Mouse (Mus musculus): ENCODE measurements at regions not wholly inside any gene's neighbourhood (a gene's known extent, or its start where the extent isn't known, plus 50 kb on each side); places are given as distances from the start of the nearest gene placed in this dataset.

DNA sequence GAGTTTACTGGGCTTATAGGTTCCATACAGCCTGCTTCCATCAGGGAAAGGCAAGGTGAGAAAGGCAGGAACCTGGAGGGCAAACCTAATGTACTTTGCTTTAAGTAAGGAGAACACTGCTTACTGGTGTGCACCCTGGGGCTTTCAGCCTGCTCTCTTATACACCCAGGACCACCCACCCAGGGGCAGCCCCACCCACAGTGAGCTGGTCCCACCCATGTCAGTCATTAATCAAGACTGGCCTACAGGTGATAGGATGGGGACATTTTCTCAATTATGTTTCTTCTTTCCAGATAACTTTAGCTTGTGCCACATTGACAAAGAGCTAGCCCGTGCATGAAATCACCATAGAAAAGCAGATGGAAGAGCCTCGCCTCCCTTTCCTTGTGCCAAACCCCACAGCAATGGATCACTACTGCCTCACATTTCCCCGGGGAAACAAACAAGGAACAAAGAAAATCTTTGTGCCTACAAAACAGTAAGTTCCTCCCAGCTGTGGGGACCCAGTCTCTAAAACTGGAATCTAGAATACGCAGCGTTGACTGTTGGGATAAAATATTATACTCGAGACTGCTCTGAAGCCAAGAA, 221.5 kb downstream of the Pdcd6ip start:
- no peak for DNase-seq

DNA sequence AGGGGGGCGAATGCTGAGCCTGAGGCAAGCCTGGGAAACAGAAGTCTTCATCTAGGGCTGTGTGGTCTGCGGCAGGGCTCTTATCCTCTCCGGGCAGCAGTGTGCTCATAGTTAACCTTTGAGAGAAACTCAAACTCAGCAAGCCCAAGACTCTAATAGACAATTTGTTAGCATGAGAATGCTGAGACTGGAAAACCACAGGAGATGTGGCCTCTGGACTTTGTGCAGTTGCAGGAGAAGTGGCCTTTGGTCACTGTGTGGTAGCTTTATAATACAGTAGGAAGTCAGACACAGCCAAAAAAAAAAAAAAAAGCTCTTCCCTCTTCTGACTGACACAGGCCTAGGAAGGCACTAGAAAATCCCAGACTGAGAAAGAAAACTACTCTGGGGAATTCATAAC, 228.2 kb downstream of the Pdcd6ip start:
- peak; percentile 85 for DNase-seq

DNA sequence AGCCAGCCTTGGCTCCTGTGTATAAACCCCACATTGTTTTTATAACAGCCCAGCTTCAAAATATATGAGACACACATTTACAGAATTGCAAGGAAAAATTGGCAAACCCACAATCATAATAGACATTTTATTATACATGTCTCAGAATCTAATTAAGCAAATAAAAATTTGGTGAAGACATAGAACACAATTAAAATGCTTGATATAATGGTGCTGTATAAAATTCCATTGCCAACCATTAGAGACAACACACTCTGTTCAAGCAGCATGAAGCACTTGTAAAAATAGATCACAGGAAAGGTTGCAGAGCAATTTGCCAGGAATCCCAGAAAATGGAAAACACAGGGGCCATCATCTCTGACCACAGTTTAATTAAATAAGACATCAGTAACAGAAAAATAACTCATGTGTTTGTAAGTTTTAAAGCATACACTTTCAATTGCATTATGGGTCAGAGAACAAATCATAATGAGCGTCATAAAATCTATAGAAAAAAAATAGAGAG, 229.2 kb downstream of the Pdcd6ip start:
- no peak for DNase-seq

DNA sequence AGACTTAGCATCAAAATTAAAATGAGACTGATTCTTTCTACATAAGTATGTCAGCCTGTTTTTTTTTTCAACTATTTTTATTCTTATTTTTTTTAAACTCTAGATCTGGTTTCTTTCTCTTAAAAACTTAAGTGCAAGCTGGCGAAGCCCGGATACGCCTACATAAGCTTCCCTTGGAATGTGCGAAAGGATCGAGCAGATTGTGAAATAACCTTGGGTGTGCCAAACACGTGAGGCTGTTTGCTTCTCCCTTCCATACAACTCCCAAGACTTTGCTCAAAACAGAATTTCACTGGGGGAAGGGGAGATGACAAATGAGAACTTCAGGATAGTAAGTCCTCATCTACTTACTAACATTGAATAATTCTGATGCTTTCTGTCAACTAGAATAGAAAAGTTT, 236.3 kb downstream of the Pdcd6ip start:
- no peak for DNase-seq

DNA sequence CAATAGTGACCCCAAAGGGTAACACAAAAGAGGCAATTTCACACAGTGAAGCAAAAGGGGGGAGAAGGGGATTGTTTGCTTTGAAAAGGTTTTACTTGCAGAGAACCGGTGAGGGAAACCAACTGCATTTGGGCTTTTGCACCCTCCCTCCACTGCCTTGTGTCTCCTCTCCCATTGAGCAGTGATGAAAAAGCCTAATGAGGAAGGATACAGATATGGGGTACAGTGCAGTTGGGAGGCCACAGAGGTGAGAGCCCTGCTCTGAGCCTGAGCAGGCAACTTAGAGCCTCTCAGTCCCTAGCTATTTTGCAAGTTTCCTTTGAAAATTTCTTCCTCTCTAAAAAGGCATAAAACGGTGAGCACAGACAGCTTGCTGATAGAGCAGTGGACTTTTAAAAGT, 245.2 kb downstream of the Pdcd6ip start:
- no peak for DNase-seq

DNA sequence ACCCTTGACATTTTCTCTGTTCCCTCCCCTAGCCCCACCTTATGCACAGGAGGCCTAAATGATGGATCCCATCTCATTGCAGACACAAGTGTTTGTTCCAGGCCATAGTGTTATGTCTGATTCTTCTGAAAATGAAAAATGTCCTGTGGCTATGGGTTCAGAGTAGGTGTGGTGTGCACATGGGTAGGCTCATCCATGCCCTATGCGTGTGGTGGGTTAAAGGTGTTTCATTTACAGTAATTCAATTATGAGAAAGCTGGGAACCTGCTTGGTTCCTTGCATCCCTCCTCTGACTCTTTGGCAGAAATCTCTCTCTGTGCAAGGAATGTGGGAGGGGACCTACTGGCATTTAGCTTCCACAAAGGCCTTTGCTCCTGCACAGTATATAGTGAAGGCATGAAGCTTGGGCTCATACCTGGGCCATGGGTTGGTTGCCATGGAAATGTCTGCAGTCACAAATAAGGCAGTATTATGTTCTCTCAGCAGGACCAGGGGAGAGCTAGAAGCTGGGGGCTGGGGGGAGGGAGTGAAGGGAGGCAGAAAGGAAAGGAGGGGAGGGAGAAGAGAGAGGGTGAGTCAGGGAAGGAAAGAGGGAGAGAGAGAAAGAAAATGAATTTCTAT, 245.7 kb downstream of the Pdcd6ip start:
- DNase-seq: no peak

DNA sequence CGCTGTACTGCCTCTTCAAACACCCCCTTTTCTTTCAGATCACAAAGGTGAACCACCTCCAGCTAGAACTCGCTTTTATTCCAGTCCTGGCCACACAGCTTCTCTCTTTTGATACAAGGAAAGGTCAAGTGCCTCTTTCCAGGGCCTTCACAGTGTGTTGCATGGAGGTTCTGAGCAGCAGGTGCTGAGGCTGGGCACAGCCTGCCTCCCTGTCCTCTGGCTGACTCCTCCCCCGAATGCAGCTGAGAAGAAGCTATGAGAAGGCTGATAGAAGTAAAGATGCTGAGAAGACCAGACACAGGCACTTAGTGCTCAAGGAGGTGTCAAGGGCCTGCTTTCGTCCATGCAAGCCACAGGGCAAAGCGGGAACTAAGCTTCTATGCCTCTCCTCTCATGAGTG, 248.2 kb downstream of the Pdcd6ip start:
- no peak for DNase-seq

DNA sequence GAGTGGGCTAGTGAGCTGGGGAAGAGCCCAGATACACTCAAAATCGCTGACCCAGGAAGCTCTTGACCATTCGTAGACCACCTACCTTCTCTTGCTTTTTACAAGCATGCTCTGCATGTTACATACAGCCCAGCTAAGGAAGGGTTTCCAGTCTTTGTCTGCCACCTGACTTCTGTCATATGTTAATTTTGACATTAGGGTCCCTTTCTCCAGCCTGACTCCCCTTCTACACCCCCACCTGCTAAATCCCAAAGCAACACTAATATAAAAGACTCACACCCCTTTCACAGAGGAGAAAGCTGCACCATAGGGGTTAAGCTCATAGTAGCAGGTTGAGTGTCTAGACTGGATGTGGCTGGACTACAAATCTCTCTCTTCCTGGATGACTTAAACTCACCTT, 248.8 kb downstream of the Pdcd6ip start:
- DNase-seq: no peak

DNA sequence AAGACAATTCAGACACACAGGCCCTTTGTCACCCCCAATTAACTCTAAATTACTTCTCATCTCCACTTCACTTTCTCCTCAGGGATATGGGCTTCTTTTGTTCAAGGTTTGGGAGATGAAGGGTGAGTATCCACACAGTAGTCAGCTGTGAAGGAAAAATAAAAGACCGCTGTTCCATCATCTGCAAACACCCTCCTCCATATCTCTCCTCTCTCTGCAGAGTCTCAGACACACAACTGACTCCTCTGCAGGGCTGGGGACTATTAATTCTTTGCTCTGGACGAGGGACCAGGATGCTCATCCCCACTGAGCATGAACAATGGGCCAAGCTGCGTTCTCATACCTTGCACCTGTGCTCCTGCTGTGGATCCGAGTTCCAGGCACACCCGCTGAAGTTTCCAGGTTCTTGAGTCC, 249.3 kb downstream of the Pdcd6ip start:
- DNase-seq: no peak

DNA sequence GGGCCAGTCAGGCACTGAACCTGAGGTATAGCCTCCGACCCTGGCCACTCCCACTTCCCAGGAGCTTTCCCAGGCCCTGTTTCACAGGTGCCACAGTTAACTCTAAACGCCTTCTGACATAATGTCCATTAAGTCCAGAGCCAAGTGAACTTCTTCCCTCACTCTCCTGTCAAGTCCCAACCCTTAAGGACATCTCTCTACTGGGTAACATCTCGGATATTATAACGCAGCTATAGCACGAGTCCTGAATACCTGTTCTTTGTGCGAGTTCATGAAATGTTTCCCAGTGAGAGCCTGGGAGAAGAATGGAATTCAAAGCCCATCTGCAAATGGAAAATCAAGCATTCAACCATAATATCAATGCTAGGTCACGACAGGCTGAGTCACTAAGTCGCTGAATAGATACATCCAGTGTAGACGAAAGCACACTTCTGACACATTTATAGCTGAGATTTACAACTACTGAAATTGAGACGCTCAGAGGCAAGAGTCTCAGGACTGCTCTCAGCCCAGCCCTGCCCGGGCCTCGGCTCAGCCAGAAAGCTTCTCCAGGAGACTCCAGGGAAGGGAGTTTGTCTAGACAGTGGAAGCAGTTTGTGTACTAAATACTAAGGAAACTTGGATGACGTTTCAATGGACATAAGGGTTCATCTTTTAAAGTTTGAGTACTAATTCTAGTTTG, 250.7 kb downstream of the Pdcd6ip start:
- no peak for DNase-seq

DNA sequence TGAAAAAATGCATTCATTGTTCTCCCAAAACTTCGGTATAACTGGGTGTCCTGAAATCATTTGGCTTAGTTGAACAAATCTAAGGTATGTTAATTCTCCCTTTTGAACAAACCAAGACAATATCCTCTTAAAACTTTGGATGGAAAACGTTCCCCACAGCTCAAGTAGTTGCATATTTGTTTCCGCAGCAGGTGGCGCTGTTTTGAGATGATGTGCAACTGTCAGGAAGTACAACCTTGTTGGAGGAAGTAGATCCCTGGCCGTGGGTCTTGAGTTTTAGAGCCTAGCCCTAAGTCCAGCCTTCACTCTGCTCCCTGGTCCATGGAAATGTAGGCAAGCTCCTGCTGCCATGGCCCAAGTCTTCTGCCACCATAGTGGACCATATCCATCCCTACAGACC, 252.5 kb downstream of the Pdcd6ip start:
- no peak for DNase-seq

DNA sequence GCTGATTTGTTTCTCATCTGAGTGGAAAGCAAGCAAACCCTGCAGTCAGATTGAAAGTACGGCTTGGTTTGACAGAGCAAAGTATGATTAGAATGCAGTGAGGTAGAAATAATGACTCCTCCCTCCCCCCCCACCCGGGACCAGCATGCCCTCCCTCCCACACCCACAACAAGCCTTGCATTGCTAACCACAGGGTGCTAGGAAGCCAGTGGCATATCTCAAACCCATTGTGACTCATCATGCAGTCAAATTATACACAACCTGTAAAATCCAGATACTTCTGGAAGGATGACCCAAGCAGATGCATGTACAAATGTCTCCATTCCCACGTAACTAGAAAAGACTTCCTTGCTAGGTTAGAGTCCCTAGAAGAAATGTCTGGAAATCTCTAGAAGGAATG, 254.8 kb downstream of the Pdcd6ip start:
- no peak for DNase-seq

DNA sequence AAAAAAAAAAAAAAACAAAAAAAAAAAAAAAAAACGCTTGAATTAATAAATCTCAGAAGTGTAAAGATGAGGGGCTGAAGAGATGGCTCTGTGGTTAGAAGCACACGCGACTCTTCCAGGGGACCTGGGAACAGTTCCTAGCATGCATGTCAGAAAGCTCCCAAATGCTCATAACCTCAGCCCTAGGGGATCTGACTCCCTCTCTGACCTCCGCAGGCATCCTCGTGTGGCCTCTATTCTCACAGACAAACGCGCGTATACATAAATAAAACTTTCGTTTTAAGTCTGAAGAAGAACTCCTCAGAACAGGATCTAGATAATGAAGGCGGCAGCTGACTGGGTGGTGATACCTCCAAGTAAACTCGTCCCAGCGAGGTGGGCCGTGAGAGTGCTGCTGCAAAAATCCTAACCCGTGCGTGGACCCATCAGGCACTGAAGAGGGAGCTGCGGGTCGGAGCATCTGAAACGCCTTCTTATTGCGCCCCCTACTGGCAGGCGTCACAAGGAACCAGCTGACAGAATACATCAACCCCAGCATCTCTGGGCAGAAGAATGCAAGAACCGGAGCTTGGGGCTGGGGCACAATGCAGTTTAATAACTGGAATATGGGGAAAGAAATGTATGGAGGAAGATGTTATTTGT, 266.2 kb downstream of the Pdcd6ip start:
- peak; percentile 26 for DNase-seq

DNA sequence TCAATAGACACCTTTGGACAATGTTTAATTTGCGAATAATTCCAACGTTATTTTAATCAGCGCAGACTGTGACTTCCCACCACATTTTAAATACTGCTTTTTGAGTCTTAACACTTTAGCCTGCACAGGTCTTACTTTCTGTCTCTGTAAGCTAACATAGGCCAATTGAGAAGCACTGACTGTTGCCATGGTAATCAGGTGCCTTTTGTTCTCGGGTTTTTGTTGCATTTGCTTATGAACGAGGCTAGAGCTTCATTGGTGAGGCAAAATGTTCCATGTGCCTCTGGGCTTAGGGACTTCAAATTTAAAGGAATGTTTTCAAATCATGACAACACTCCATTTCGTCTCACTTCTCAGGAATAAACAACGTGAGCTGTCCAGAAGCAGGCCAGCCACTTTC, 269.7 kb downstream of the Pdcd6ip start:
- no peak for DNase-seq

DNA sequence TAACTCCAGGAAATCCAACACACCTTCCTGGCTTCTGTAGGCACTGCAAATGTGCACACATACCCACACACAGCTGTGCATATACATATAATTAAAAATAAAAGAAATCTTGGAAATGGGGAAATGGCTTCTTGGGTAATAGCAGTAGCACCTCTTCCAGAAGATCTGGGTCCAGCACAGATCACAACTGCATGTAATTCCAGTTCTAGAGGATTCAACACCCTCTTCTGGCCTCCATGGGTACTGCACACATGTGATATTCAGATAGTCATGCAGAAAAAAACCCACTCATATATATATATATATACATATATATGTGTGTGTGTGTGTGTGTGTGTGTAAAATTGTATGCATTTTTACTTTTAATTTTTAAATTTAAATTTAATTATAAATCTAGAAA, 272.1 kb downstream of the Pdcd6ip start:
- DNase-seq: no peak

DNA sequence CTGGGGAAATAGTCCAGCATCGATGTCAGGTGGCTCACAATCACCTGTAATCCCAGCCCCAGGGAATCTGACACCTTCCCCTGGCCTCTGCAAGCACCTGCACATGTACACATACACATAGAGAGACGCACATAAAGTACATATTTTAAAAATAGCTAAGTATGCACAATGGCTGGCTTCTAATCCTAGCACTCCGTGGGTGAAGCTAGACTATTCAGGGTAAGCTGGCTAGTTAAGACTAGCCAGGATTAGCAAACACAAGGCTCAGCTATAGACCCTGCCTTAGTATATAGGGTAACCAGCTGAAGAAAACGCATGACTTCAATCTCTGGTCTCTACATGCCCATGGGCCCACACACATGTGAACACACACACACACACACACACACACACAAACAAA, 274.6 kb downstream of the Pdcd6ip start:
- DNase-seq: no peak

DNA sequence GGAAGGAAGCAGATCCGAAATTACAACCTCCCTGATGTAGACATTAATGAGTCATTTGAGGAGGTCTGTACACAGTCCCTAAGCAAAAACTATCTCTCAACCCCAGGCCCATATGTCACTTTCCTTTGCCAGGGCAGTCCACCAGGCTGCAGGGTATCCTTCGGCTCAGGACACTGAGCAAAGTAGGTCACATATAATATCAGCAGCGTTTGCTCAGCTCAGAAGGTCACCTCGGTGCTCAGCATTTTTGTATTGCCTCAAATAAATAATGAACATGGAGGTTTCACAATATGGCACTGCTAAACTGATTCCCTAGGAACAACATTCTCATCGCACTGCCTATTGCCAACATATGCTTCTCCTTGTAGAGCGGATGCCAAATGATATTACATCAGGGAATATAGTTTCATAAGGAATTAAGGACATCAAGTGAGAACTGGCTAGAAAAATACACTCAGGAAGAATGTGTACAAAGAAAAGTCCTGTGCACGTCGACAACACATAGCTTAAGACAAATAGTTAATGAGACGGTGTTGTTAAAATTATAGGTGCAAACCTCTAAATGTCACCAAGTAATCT, 275.4 kb downstream of the Pdcd6ip start:
- no peak for DNase-seq

DNA sequence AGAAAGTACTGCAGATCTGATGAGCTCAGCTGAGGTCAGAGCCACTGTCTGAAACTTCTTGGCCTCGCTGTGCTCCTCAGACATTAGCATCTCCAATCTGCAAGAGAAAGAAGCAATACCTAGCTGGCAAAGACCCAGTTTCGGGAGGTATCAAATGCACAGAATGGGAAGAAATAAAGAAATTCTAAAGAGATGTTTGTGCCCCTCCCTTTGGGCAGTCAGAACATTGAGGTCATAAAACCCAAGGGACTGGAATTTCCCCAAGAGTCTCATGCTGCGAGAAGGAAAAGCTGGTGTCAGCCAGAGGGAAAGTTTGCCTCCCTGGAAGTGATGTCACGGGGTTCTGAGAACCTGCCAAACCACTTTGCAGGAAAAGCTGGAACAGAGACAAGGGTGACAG, 277.6 kb downstream of the Pdcd6ip start:
- no peak for DNase-seq

DNA sequence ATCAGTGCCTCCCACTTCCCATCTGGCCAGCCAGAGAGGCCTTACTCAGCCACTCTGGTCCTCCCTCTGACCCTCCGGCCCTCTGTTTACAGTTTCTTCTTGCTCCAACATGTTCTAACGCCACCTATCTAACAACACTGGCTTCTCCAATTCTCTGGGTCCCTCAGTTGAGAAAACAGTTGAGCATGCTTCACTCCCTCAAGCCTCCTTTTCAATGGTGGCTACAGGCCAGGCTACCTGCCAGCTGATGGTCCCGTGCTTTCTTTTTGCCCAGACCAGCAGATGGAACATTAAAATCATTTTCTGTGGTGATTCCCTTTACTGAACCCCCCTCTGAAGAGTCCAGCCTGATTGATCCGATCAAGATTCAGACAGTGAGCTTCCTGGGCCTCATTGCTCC, 280.8 kb downstream of the Pdcd6ip start:
- DNase-seq: no peak

DNA sequence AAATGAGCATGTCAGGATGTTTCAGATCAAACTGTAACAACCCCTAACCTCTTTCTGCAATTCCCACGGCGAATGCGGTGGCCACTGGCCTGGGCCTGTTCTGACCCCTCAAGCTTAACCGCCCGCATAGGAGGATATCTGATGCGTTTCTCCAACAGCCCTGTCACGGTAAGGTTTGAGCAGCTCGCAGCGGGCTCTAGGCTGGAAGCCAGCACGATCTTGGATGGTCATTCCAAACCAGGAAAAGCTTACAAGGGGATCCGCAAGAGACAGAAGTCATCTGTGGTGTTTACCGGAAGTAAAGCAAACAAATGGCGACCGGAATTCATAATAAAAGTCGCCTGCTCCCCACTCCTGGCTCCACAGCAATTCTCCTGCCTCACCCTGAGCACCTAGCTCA, 281.7 kb downstream of the Pdcd6ip start:
- DNase-seq: no peak

DNA sequence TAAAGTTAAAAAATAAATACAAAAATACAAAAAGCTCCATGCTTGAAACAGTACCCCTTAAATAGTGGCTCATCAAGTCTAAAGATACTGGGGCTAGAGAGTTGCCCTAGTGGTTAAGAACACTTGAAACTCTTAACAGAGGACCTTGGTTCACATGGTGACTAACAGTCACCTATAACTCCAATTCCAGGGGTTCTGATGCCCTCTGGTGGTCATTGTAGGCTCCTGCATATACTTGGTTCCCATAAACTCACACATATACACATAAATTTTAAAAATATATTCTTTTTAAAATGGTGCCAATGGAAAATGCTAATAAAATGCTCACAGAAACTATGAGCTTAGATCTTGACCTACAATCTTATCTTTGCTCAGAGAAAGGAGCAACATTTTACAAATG, 286.4 kb downstream of the Pdcd6ip start:
- no peak for DNase-seq

DNA sequence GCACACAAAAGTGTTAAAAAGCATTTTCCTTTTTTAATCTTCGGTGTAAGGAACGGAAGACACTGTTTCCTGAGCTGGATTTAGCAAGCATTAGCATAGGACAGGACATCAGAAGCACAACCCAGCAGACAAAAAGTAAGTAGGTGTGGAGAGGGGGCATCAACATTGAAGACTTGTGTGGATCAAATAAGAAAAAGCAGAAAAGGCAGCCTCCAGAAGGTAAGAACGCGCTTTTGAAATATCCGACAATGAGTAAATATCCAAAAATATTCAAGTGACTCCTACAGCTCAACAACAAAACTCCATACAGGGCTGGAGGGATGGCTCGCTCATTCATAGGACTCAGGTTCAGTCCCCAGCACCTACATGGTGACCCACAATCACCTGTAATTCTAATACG, 286.9 kb downstream of the Pdcd6ip start:
- no peak for DNase-seq

DNA sequence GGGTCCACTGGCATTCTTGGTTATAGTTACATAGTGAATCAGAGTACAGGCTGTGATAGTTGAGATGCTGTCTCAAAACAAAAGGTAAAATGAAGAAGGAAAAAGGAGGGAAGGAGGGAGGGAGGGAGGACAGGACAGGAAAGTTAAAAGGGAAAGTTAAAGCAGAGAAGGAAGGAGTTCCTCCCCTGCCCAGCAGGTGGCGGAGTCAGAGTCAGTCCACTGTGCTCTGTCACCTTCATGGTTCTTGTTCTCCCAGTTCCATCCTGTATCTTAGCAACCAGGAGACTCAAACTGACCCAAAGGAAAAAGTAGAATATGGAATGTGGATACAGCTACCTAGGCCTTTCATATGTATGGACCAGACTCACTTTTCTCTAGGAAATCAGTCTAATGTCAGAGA, 288.3 kb downstream of the Pdcd6ip start:
- no peak for DNase-seq

DNA sequence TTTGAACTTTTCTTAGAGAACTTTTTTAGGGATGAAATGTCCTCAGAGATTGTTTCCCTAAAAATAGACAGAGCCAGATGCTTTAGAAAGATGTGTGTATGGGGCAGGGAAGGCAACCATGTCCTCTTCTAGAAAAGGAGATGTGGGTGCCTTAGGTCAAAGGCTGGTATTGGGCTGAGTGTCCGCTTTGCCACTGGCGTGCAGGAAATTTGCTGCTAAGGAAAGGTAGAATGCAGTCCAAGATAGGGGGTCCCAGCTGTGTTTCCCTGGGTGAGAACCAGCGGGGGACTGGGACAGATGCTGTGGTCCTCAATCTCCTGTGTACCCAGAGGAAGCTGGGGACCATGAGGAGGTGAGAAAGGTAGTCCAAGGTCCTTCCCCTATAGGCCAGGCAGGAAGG, 291.0 kb downstream of the Pdcd6ip start:
- no peak for DNase-seq

All from kidney, adult 11 months (tissue).